Mouse (Mus musculus): Measurements from ENCODE around the gene Slc2a9. TPM values are rescaled to one million over a fixed set of nuclear protein-coding genes. Genes with fewer than 3 reads are reported as not detected.

The Slc2a9 gene
- total and polyA plus RNA-seq, 3 experiments = 0.50 to 4.2 (median 3.5) TPM

- ATAC-seq (ENCODE audit: extremely low read depth, insufficient number of reproducible peaks, low FRiP score, poor library complexity, severe bottlenecking) (no peak), DNase-seq (ENCODE audit: low spot score) (no peak)
- H3K4me3 ChIP-seq (ENCODE audit: low read depth, low read length) = no peak overlapping the region
- TF ChIP-seq GATA1 (IDR thresholded peaks at IDR 0.05; ENCODE audit: borderline replicate concordance, low read length) (no peak), POLR2AphosphoS5 (IDR thresholded peaks at IDR 0.05; ENCODE audit: insufficient replicate concordance, low read depth, low read length) (no peak), TAL1 (conservative IDR thresholded peaks at IDR 0.05; ENCODE audit: low read depth, low read length) (no peak), CTCF (IDR thresholded peaks at IDR 0.05; ENCODE audit: low read depth, low read length) (no peak), GATA2 (IDR thresholded peaks at IDR 0.05; ENCODE audit: borderline replicate concordance, low read depth, low read length) (no peak)
- H3K27me3 ChIP-seq (ENCODE audit: insufficient read depth, low read length) = peaks cover 9% of the 10 kb centered on the region; the same call in 1 of the 2 replicates
- H3K4me1 ChIP-seq (ENCODE audit: insufficient read depth, low read depth, low read length) = no peaks in the 10 kb centered on the region; the same call in 1 of the 2 replicates
- peaks cover 3% of the 10 kb centered on the region for H3K36me3 ChIP-seq (replicated peaks)
- peaks cover 11% of the 10 kb centered on the region for H3K9me3 ChIP-seq (replicated peaks)
Observed at GRCm38 (mm10) chr5:38434875-38435274, 68.1 kb downstream of the Slc2a9 start.

DNA sequence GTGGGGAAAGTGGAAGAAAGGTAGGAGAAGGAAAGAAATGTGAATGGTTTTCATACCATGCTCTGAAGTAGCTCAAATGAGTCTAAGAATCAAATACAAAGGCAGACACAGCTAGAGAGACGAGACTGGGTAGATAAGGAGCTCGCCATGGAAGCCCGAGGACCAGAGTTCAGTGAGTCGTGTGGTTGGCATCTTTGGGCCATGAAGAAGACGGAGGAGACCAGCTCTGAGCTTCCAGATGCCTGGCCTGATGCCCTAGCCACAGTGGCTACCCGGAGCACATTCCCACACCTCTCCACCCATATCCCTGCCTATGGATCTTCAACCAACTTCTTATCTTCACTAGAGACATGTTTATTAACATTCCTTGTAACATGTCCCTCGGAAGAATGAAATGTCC lies 71.7 kb downstream of the Slc2a9 start:
- no peaks in the 10 kb centered on the region; the same call in 1 of the 2 replicates for H3K4me1 ChIP-seq (ENCODE audit: insufficient read depth, low read depth, low read length)
- no peaks in the 10 kb centered on the region for H3K36me3 ChIP-seq (replicated peaks)
- H3K9me3 ChIP-seq (replicated peaks) = no peaks in the 10 kb centered on the region
- no peak for TF ChIP-seq GATA2 (IDR thresholded peaks at IDR 0.05; ENCODE audit: borderline replicate concordance, low read depth, low read length)
- no peak for TF ChIP-seq TAL1 (conservative IDR thresholded peaks at IDR 0.05; ENCODE audit: low read depth, low read length)
- no peak for TF ChIP-seq GATA1 (IDR thresholded peaks at IDR 0.05; ENCODE audit: borderline replicate concordance, low read length)
- TF ChIP-seq CTCF (IDR thresholded peaks at IDR 0.05; ENCODE audit: low read depth, low read length) = no peak
- no peak for TF ChIP-seq POLR2AphosphoS5 (IDR thresholded peaks at IDR 0.05; ENCODE audit: insufficient replicate concordance, low read depth, low read length)
- ATAC-seq (ENCODE audit: extremely low read depth, insufficient number of reproducible peaks, low FRiP score, poor library complexity, severe bottlenecking) (no peak), DNase-seq (ENCODE audit: low spot score) (no peak)
- H3K27me3 ChIP-seq (ENCODE audit: insufficient read depth, low read length) = peaks cover 9% of the 10 kb centered on the region; the same call in 1 of the 2 replicates
- H3K4me3 ChIP-seq (ENCODE audit: low read depth, low read length) = no peak overlapping the region

GRCm38 (mm10) chr5:38429106-38429505 lies 73.8 kb downstream of the Slc2a9 start:
- TF ChIP-seq CTCF (IDR thresholded peaks at IDR 0.05; ENCODE audit: low read depth, low read length) (no peak), GATA1 (IDR thresholded peaks at IDR 0.05; ENCODE audit: borderline replicate concordance, low read length) (no peak), POLR2AphosphoS5 (IDR thresholded peaks at IDR 0.05; ENCODE audit: insufficient replicate concordance, low read depth, low read length) (no peak), GATA2 (IDR thresholded peaks at IDR 0.05; ENCODE audit: borderline replicate concordance, low read depth, low read length) (no peak), TAL1 (conservative IDR thresholded peaks at IDR 0.05; ENCODE audit: low read depth, low read length) (no peak)
- H3K4me1 ChIP-seq (ENCODE audit: insufficient read depth, low read depth, low read length) = no peaks in the 10 kb centered on the region; the same call in 1 of the 2 replicates
- H3K36me3 ChIP-seq (replicated peaks) = no peaks in the 10 kb centered on the region
- H3K4me3 ChIP-seq (ENCODE audit: low read depth, low read length) = no peak overlapping the region
- DNase-seq (ENCODE audit: low spot score) (no peak), ATAC-seq (ENCODE audit: extremely low read depth, insufficient number of reproducible peaks, low FRiP score, poor library complexity, severe bottlenecking) (no peak)
- peaks cover 3% of the 10 kb centered on the region; the same call in 1 of the 2 replicates for H3K27me3 ChIP-seq (ENCODE audit: insufficient read depth, low read length)
- no peaks in the 10 kb centered on the region for H3K9me3 ChIP-seq (replicated peaks)

DNA sequence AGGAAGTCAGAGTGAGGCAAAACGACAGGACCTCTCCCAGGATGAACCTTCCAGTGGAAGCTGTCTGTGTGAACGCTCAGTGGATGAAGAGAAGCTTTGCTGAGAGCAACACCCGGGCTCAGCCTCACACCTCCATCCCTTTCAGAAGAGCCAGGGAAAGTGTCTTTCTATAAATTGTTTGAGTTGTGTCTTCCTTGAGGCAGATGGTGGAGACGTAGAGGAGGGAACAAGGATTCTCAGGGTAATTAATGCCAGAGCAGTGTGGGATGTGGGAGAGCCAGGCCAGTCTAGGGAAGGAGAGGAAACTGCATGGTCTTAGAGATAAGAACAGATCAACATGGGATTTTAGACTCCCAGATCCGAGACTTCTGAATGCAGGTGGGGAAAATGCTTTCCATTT lies 75.2 kb downstream of the Slc2a9 start:
- TF ChIP-seq TAL1 (conservative IDR thresholded peaks at IDR 0.05; ENCODE audit: low read depth, low read length) = no peak
- TF ChIP-seq CTCF (IDR thresholded peaks at IDR 0.05; ENCODE audit: low read depth, low read length) = no peak
- TF ChIP-seq GATA1 (IDR thresholded peaks at IDR 0.05; ENCODE audit: borderline replicate concordance, low read length) = no peak
- TF ChIP-seq POLR2AphosphoS5 (IDR thresholded peaks at IDR 0.05; ENCODE audit: insufficient replicate concordance, low read depth, low read length) = no peak
- TF ChIP-seq GATA2 (IDR thresholded peaks at IDR 0.05; ENCODE audit: borderline replicate concordance, low read depth, low read length) = no peak
- ATAC-seq (ENCODE audit: extremely low read depth, insufficient number of reproducible peaks, low FRiP score, poor library complexity, severe bottlenecking) (no peak), DNase-seq (ENCODE audit: low spot score) (no peak)
- H3K36me3 ChIP-seq (replicated peaks) = no peaks in the 10 kb centered on the region
- H3K4me1 ChIP-seq (ENCODE audit: insufficient read depth, low read depth, low read length) = no peaks in the 10 kb centered on the region; the same call in 1 of the 2 replicates
- no peak overlapping the region for H3K4me3 ChIP-seq (ENCODE audit: low read depth, low read length)
- H3K9me3 ChIP-seq (replicated peaks) = no peaks in the 10 kb centered on the region
- H3K27me3 ChIP-seq (ENCODE audit: insufficient read depth, low read length) = peaks cover 3% of the 10 kb centered on the region; the same call in 1 of the 2 replicates

GRCm38 (mm10) chr5:38425569-38425968 lies 77.4 kb downstream of the Slc2a9 start:
- TF ChIP-seq GATA2 (IDR thresholded peaks at IDR 0.05; ENCODE audit: borderline replicate concordance, low read depth, low read length) (no peak), CTCF (IDR thresholded peaks at IDR 0.05; ENCODE audit: low read depth, low read length) (no peak)
- Histone ChIP-seq H3K4me3 (ENCODE audit: low read depth, low read length) (no peak overlapping the region), H3K4me1 (ENCODE audit: insufficient read depth, low read depth, low read length) (no peaks in the 10 kb centered on the region), H3K9me3 (replicated peaks) (no peaks in the 10 kb centered on the region), H3K36me3 (replicated peaks) (no peaks in the 10 kb centered on the region), H3K27me3 (ENCODE audit: insufficient read depth, low read length) (no peaks in the 10 kb centered on the region; the same call in 1 of the 2 replicates)
- ATAC-seq (ENCODE audit: extremely low read depth, insufficient number of reproducible peaks, low FRiP score, poor library complexity, severe bottlenecking) (no peak), DNase-seq (ENCODE audit: low spot score) (no peak)

DNA sequence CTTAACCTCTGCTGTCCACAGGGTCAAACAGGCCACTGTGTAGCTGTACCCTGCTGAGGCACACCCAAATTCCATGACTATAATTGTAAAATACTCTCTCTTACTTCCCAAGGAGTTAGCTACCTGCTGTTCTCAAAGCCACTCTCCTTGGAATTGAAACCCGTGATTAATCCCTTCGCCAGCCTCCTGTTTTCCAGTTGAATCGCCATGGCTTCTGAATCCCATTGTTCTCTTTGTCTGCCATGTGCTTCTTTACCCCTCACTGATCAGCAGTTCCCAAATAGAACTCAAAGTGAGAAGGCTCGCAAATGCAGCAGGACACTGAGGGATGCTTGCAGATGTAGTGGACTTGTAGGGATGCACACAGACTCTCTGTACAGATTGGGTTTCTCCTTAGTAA lies 80.5 kb downstream of the Slc2a9 start:
- DNase-seq (ENCODE audit: low spot score) (no peak), ATAC-seq (ENCODE audit: extremely low read depth, insufficient number of reproducible peaks, low FRiP score, poor library complexity, severe bottlenecking) (no peak)
- H3K27me3 ChIP-seq (ENCODE audit: insufficient read depth, low read length) = no peaks in the 10 kb centered on the region; the same call in 1 of the 2 replicates
- no peaks in the 10 kb centered on the region for H3K9me3 ChIP-seq (replicated peaks)
- no peak overlapping the region for H3K4me3 ChIP-seq (ENCODE audit: low read depth, low read length)
- H3K36me3 ChIP-seq (replicated peaks) = no peaks in the 10 kb centered on the region
- no peaks in the 10 kb centered on the region for H3K4me1 ChIP-seq (ENCODE audit: insufficient read depth, low read depth, low read length)
- TF ChIP-seq POLR2AphosphoS5 (IDR thresholded peaks at IDR 0.05; ENCODE audit: insufficient replicate concordance, low read depth, low read length) = no peak
- TF ChIP-seq TAL1 (conservative IDR thresholded peaks at IDR 0.05; ENCODE audit: low read depth, low read length) = no peak
- no peak for TF ChIP-seq GATA1 (IDR thresholded peaks at IDR 0.05; ENCODE audit: borderline replicate concordance, low read length)
- TF ChIP-seq GATA2 (IDR thresholded peaks at IDR 0.05; ENCODE audit: borderline replicate concordance, low read depth, low read length) = no peak
- no peak for TF ChIP-seq CTCF (IDR thresholded peaks at IDR 0.05; ENCODE audit: low read depth, low read length)
